Mouse (Mus musculus) mouse embryonic stem cell (cell line): ENCODE results near the gene 1110008L16Rik.
"Not testable (repeated sequence)": the region's sequence is repeated elsewhere in the genome, so short reads cannot be mapped to it uniquely, and the experiment has no call there.

Source experiments
- in situ Hi-C, 2 experiments: fragments of 300-500 bp; cut with MboI; formaldehyde crosslinking; loops; 1 replicate in 1 of 2; 3 replicates in 1 of 2; pipeline ENCODE4 v1.14.3; 2019 to 2020; ENCODE audit warnings: low sequenced_read_pairs in 2 of 2, low pct_unique_long_range_greater_than_20kb in 1 of 2, mixed read lengths in 1 of 2; ENCODE audit not compliant: unreplicated experiment in 1 of 2

Gene 1110008L16Rik

GRCm38 (mm10) chr12:55328784-55329183 is 29.4 kb downstream of the 1110008L16Rik start:
- in situ Hi-C loops = no loop called here

- in situ Hi-C loops = no loop called here
Measured at GRCm38 (mm10) chr12:55329351-55329750, 30.0 kb downstream of the 1110008L16Rik start.

GRCm38 (mm10) chr12:55333662-55334061 is 34.3 kb downstream of the 1110008L16Rik start:
- in situ Hi-C loops = no loop called here

GRCm38 (mm10) chr12:55338490-55338889 is 39.1 kb downstream of the 1110008L16Rik start:
- in situ Hi-C loops = not testable (repeated sequence)

GRCm38 (mm10) chr12:55343045-55343444 is 43.7 kb downstream of the 1110008L16Rik start:
- in situ Hi-C loops = not testable (repeated sequence)

GRCm38 (mm10) chr12:55343998-55344397 is 44.6 kb downstream of the 1110008L16Rik start:
- in situ Hi-C loops = no loop called here

GRCm38 (mm10) chr12:55344583-55344982 is 45.2 kb downstream of the 1110008L16Rik start:
- in situ Hi-C loops = no loop called here

GRCm38 (mm10) chr12:55353423-55353822 is 54.0 kb downstream of the 1110008L16Rik start:
- in situ Hi-C loops = no loop called here

GRCm38 (mm10) chr12:55354904-55355303 is 55.5 kb downstream of the 1110008L16Rik start:
- in situ Hi-C loops = no loop called here

GRCm38 (mm10) chr12:55357303-55357702 is 57.9 kb downstream of the 1110008L16Rik start:
- in situ Hi-C loops = no loop called here

- in situ Hi-C loops = no loop called here
Measured at GRCm38 (mm10) chr12:55360929-55361328, 61.6 kb downstream of the 1110008L16Rik start.

- in situ Hi-C loops = no loop called here
Measured at GRCm38 (mm10) chr12:55365083-55365482, 65.7 kb downstream of the 1110008L16Rik start.

- in situ Hi-C loops = no loop called here
Measured at GRCm38 (mm10) chr12:55372424-55373055, 73.2 kb downstream of the 1110008L16Rik start.

- in situ Hi-C loops = no loop called here
Measured at GRCm38 (mm10) chr12:55376956-55377609, 77.7 kb downstream of the 1110008L16Rik start.

- in situ Hi-C loops = no loop called here
Measured at GRCm38 (mm10) chr12:55377610-55377980, 78.2 kb downstream of the 1110008L16Rik start.

GRCm38 (mm10) chr12:55384023-55384749 is 84.8 kb downstream of the 1110008L16Rik start, which contains the start of gene Psma6:
Psma6 (plus strand) TSS chr12:55384222.
- in situ Hi-C loops = no loop called here

GRCm38 (mm10) chr12:55384826-55385225 is 85.4 kb downstream of the 1110008L16Rik start:
- in situ Hi-C loops = no loop called here

- in situ Hi-C loops = no loop called here
Measured at GRCm38 (mm10) chr12:55385931-55386330, 86.6 kb downstream of the 1110008L16Rik start.

GRCm38 (mm10) chr12:55386456-55386855 is 87.1 kb downstream of the 1110008L16Rik start:
- in situ Hi-C loops = no loop called here
